Mouse (Mus musculus) thymus, adult 2 months (tissue): ENCODE measurements around the gene Snrpe. TPM values are rescaled to one million over a fixed set of nuclear protein-coding genes. Genes with fewer than 3 reads are reported as not detected.

Source experiments
- DNase-seq: peaks from one replicate; pipeline ENCODE4 v3.0.0; 2021
- H3K27ac ChIP-seq: fragments of 200-500 bp; 2 replicates; pipeline ENCODE4 v1.5.1; 2012; ENCODE audit warnings: low read length, control low read depth; ENCODE audit not compliant: control insufficient read depth, insufficient read depth
- H3K27me3 ChIP-seq: fragments of 200-500 bp; 2 replicates; pipeline ENCODE4 v1.6.1; 2012; ENCODE audit warnings: mild to moderate bottlenecking, low read length, moderate library complexity, mixed read lengths; ENCODE audit not compliant: control insufficient read depth, insufficient read depth
- H3K36me3 ChIP-seq: fragments of 200-500 bp; 2 replicates; pipeline ENCODE4 v1.6.1; 2012; ENCODE audit warnings: mild to moderate bottlenecking, low read length, moderate library complexity; ENCODE audit not compliant: control insufficient read depth, insufficient read depth
- H3K4me1 ChIP-seq: fragments of 200-500 bp; replicated peaks from 2 replicates; pipeline ENCODE4 v1.6.1; 2012; ENCODE audit warnings: low read length; ENCODE audit not compliant: control insufficient read depth, insufficient read depth
- H3K4me3 ChIP-seq: fragments of 200-500 bp; 2 replicates; pipeline ENCODE4 v1.5.1; 2012; ENCODE audit warnings: mild to moderate bottlenecking, low read length, control low read depth, moderate library complexity; ENCODE audit not compliant: control insufficient read depth, insufficient read depth
- CTCF ChIP-seq: fragments of 200-500 bp; IDR thresholded peaks from 2 replicates; pipeline ENCODE4 v1.5.1; 2012; ENCODE audit warnings: mild to moderate bottlenecking, control low read depth, low read length, moderate library complexity, borderline replicate concordance; ENCODE audit not compliant: control insufficient read depth, poor library complexity, insufficient read depth; ENCODE audit errors: extremely low read depth
- POLR2A ChIP-seq: fragments of 200-500 bp; IDR thresholded peaks from 2 replicates; pipeline ENCODE4 v1.6.1; 2012; ENCODE audit warnings: mild to moderate bottlenecking, low read length, control low read depth, moderate library complexity; ENCODE audit not compliant: control insufficient read depth, poor library complexity, insufficient read depth; ENCODE audit errors: extremely low read depth
- WGBS: fragments of 180-500 bp; shearing (Covaris S2); methylation state at CpG from one replicate; pipeline ENCODE4 v1.1.7; 2018; 5-methylcytosine and 5-hydroxymethylcytosine counted together
- polyA plus RNA-seq: library from polyadenylated mRNA; depleted of rRNA; stranded (reverse); fragments of >200 nt; gene quantifications from 2 replicates; pipeline ENCODE4 v1.2.3, GENCODE M21; 2012; rRNA removed

The Snrpe gene
- polyA plus RNA-seq, 1 experiment = 108 TPM

DNA sequence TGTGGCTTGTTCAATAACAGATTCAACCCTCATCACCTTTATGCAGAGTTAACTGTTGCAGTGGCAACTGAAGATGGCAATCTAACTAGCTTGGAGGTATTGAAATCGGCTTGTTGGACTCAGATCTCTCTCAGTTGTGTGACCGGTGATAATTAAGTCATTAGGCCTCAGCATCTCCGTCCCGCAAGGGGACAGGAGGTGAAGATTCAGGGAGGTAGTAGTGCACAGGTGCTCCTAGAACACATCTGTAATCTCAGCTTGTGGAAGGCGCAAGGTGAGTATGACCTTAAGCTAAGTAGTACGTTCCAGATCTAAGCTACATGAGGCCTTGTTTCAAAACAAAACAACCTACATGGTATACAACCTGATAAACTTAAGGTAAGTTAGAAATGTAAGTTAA lies 510 bp upstream of the Snrpe start:
- Histone ChIP-seq H3K36me3 (peaks cover 29% of the 10 kb centered on the region), H3K27me3 (no peaks in the 10 kb centered on the region), H3K4me1 (no peaks in the 10 kb centered on the region), H3K4me3 (no peak overlapping the region), H3K27ac (no peak overlapping the region)
- DNase-seq = no peak
- WGBS = 66% methylated on average over 6 of the region's 6 CpGs
- no peak for TF ChIP-seq POLR2A
- TF ChIP-seq CTCF = no peak

DNA sequence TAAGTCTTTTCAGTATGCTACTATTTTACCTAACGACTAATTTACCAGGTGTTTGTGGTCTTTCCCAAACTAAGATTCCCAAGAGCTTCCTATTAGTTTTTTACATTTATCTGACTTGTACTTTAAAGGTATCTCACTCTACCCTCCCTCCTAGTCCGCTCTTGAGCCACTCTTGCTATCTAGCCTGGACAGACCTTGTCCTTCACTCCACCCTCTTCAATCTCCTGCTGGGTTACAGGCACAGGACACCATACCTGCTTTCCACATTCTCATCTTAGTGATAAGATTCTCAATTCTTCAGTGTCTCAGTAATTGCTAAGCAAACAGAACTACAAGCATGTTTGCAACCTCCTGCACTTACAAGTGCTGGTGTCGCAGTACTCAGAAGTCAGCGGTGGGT lies 6.9 kb downstream of the Snrpe start:
- TF ChIP-seq POLR2A = no peak
- TF ChIP-seq CTCF = no peak
- no peak for DNase-seq
- H3K4me1 ChIP-seq = no peaks in the 10 kb centered on the region
- over 99% methylated on average over 4 of the region's 4 CpGs for WGBS
- no peaks in the 10 kb centered on the region for H3K27me3 ChIP-seq
- peaks cover 63% of the 10 kb centered on the region for H3K36me3 ChIP-seq
- H3K27ac ChIP-seq = no peak overlapping the region
- H3K4me3 ChIP-seq = no peak overlapping the region

DNA sequence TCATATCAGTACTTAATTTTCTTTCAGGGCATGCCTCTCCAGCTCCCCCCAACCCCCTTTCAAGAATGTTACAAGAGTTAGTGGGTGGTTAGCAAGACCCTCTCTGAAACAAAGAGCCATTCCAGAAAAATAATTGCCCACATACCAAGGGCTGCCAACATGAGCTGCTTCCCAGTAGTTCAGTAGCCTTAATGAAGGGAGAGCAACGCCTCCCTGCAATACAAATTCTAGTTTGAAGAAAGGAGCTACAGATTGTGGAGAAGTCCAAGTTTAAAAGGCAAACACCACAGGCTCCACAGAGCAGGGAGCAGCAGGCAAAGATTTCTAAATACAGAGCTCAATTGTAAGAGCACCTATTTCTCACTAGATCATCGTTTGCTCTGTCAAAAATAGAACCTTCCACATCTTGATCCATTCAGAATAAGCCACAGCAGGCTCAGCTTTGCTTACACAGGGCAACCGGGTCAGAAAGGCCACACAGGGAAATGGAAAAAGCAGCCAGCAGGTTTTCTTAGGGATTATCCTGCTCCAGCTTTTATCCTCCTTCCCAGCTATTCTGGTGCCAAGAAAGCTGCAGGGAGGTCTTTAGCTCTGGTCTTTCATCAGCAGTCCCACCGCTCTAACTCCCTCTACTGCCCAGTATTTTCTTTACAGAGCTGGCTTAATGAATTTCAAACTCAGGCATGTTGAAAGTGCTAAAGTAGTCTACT lies 13.6 kb downstream of the Snrpe start:
- WGBS = 50% methylated on average over 4 of the region's 4 CpGs
- DNase-seq = no peak
- Histone ChIP-seq H3K27ac (no peak overlapping the region), H3K36me3 (no peaks in the 10 kb centered on the region; the same call in 1 of the 2 replicates), H3K27me3 (no peaks in the 10 kb centered on the region), H3K4me1 (no peaks in the 10 kb centered on the region), H3K4me3 (no peak overlapping the region)
- no peak for TF ChIP-seq CTCF
- TF ChIP-seq POLR2A = no peak

DNA sequence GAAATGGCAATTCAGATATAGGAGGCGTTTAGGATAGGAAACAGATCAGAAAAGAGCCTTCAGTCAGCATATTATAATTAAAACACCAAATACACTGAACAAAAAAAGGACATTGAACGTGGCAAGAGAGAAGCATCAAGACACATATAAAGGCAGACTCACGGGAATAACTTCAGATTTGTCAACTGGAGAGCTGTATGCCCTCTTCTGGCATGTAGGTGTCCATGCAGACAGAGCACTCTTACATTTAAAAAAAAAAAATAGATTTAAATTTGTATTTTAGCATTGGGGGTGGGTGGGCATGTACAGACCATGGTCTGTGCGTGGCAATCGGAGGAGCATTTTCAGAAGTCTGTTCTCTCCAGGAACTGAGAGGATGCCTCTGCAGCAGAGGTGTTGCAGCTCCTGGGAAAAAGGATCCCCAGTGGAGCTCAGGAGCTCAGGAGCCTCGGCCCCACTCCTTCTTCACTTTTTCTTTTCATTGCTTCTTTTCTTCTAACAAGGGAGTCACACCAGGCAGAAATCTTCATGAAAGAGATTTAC lies 24.0 kb downstream of the Snrpe start:
- no peak for DNase-seq
- Histone ChIP-seq H3K27me3 (no peaks in the 10 kb centered on the region), H3K36me3 (no peaks in the 10 kb centered on the region), H3K4me3 (no peak overlapping the region), H3K4me1 (no peaks in the 10 kb centered on the region), H3K27ac (no peak overlapping the region)
- no peak for TF ChIP-seq POLR2A
- TF ChIP-seq CTCF = no peak
- 86% methylated on average over 6 of the region's 6 CpGs for WGBS

DNA sequence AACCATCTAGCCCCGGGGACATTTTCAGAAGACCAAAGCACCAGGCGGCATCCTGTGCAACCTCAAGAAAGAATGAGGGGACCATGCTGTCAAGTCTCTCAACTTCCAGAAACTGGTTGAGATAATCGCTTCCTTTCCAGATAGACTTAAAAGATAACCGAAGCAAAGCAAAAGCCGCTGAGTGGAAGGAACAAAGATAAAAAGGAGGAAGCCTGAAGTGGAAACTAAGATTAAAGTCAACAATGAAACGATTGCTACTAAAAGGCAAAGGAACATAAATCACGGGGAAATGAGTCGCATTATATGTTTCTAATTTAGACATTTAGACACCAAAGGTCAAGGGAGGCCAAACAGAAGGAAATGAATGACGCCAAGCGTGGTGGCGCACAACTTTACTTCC lies 38.8 kb downstream of the Snrpe start:
- Histone ChIP-seq H3K4me1 (peaks cover 3% of the 10 kb centered on the region), H3K4me3 (no peak overlapping the region), H3K27me3 (no peaks in the 10 kb centered on the region), H3K27ac (no peak overlapping the region), H3K36me3 (no peaks in the 10 kb centered on the region)
- DNase-seq = no peak
- WGBS = 13% methylated on average over 11 of the region's 11 CpGs
- no peak for TF ChIP-seq CTCF

Other genes with a start within 250 kb of the Snrpe start
- gene Etnk2, start 246.7 kb downstream of the Snrpe start, polyA plus RNA-seq = 0.18 and 0.80 TPM in 2 replicates
- 17.2 and 22.1 TPM in 2 replicates for gene Sox13, start 185.9 kb downstream of the Snrpe start, polyA plus RNA-seq
- 4.1 and 5.3 TPM in 2 replicates for gene Zbed6, start 50.6 kb upstream of the Snrpe start, polyA plus RNA-seq
- gene Gm38394, start 51.0 kb upstream of the Snrpe start, polyA plus RNA-seq = 5.8 and 5.9 TPM in 2 replicates
- gene Lax1, start 79.8 kb upstream of the Snrpe start, polyA plus RNA-seq = 19.3 and 21.9 TPM in 2 replicates
- 4.0 and 4.1 TPM in 2 replicates for gene Atp2b4, start 190.8 kb upstream of the Snrpe start, polyA plus RNA-seq